Mouse (Mus musculus) gastrocnemius, postnatal 25 days (tissue): ENCODE results near the gene Cd28. TPM values are rescaled to one million over a fixed set of nuclear protein-coding genes. Genes with fewer than 3 reads are reported as not detected.
"Not testable (repeated sequence)": the region's sequence is repeated elsewhere in the genome, so short reads cannot be mapped to it uniquely, and the experiment has no call there.

Source experiments
- DNase-seq: peaks from one replicate; pipeline ENCODE4 v3.0.0; 2022
- total RNA-seq, 2 experiments: library from RNA; stranded (reverse); gene quantifications; 1 replicate in 1 of 2; 2 replicates in 1 of 2; pipeline ENCODE4 v1.2.3; 2021

Gene Cd28
- total RNA-seq, 2 experiments from 2014 or later = 1.2 to 4.0 TPM

DNA sequence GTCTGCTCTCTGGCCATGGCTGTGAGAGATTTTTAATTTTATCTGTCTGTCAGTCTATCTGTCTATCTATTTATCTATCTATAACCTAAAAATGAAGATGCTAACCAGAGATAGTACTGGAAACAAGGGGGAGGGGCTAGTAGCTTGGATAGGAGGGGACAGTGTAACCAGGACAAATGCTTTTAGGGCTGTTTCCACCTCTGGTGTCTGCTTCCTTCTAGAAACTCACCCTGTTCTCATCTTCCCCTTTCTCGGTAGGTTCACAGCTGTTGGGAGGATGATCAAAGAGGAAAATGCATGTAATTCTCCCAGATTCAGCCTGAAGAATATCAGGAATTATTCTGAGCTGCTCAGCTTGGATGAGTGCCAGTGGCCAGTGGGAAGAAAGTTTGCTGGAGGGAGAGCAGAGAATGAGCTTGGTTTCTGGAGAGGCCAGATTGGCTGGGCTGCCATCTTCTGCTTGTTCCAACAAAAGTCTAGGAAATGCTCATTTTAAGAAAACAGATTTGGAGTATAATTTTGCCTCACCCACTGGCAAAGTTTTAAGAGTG lies 83.3 kb downstream of the Cd28 start:
- DNase-seq = no peak

GRCm38 (mm10) chr1:60801210-60801671 lies 84.6 kb downstream of the Cd28 start:
- DNase-seq = no peak

DNA sequence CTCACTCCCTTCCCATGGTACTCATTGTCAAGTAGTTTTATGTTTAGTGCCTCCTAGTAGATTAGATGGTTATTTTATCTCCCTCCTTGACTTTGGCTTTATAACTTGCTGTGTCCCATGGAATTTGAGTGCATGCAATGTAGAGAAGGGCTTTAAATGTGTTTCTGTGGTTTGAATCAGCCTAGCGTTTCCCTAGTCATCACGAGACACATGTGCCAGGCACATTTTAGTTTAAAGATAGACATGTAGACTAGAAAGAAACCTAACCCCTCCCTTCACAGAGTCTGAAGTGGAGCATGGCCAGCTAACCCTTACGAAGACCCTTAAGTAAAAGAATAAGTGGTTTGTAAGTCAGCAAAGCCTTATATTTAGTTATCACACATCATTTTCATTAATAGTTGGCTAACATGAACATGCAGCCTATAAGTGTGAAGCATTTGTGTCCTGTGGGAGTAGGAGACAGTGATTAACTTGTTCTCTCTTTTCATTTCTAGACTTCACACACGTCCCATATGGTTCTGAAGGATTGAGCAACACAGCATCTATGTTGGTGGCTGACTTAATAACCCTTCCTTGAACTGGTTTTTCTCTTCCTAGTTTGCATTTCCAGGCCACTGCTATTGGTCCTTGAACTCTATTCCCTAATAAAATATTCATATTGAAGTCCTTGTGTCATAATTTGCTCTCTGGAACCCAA lies 86.7 kb downstream of the Cd28 start:
- no peak for DNase-seq

GRCm38 (mm10) chr1:60803825-60804696 lies 87.5 kb downstream of the Cd28 start:
- DNase-seq = no peak

GRCm38 (mm10) chr1:60805178-60805577 lies 88.6 kb downstream of the Cd28 start:
- DNase-seq = no peak

DNA sequence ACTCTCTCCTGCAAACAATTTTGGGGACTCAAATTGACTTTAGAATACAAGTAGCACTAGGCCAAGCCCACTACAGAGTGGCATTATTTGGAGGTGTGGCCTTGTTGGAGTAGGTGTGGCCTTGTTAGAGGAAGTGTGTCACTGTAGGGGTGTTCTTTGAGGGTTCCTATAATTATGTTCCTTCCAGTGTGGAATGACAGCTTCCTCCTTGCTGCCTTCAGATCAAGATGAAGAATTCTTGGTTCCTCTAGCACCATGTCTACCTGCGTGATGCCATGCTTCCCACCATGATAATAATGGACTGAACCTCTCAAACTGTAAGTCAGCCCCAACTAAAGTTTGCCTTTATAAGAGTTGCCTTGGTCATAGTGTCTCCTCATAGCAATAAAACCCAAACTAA lies 91.1 kb downstream of the Cd28 start:
- no peak for DNase-seq

DNA sequence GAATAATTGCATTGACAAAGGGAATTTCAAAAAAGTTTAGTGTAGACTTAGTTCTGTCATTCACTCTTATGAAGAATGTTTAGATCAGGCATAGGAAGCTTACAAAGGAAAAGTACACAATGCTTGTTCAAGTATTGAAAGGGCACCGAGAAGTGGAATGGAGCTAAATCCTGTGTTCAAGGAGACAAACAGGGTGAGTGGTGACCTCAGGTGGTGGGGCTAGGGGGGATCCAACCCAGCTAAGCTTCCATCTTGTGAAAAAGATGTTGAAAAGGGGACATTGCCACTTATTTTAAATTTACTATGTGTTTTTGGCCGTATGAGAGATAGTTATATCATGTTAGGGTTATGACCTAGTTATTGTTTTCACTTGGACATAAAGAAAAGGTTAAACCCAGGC lies 91.9 kb downstream of the Cd28 start:
- DNase-seq = no peak

DNA sequence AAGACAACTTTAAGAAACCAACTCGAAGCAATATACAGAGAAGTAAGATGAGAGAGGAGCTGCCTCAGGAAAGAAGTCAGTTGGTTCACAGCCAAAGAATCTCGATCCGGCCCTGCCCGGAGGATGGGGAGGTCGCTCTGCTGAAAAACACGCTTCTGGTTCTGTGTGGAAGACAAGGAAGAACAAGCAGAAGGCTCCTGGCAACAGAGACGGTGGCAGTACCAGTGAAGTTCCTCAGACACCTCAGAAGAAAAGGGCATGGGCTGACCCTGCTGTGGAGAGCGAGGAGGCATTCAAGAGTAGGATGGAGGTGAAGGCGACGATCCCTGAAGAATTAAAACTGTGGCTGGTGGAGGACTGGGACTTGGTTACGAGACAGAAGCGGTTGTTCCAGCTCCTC lies 92.6 kb downstream of the Cd28 start:
- peak; percentile 14 for DNase-seq

GRCm38 (mm10) chr1:60810821-60811220 lies 94.2 kb downstream of the Cd28 start:
- no peak for DNase-seq

DNA sequence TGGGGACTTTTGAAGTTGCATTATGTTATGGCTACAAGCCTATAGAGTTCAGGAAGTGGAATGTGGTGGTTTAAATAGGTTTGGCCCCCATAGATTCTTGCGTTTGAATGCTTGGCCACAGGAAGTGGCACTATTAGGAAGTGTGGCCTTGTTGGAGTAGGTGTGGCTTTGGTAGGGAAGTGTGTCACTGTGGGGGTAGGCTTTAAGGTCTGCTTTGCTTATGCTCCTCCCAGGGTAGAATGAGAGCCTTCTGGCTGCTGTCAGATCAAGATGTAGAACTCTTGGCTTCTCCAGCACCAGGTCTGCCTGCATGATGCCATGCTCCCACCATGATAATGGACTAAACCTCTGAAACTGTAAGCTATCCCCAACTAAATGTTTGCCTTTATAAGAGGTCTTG lies 95.4 kb downstream of the Cd28 start:
- no peak for DNase-seq

GRCm38 (mm10) chr1:60813411-60813810 lies 96.8 kb downstream of the Cd28 start:
- DNase-seq = no peak

DNA sequence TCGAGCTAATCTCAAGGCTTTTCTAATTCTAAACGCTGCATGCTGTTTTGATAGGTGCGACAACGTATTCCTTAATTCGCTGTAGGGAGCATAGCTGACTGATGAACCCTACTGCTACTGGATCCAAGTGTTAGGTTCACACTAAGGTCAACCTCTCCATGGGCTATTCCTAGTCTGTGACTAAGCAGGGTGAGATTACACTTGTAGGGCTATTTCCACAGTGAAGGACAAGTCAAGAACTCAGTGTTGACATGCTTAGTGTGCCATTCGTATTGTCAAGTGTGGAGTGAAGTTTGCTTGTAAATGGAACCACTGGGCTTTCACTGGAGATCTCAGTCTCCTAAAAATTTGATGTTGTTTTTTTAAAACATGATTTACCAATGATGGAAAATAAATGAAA lies 99.3 kb downstream of the Cd28 start:
- peak; percentile 36 for DNase-seq

- DNase-seq = not testable (repeated sequence)
Observed at GRCm38 (mm10) chr1:60818491-60818890, 101.9 kb downstream of the Cd28 start.

- DNase-seq = no peak
Observed at GRCm38 (mm10) chr1:60819993-60820392, 103.4 kb downstream of the Cd28 start.

DNA sequence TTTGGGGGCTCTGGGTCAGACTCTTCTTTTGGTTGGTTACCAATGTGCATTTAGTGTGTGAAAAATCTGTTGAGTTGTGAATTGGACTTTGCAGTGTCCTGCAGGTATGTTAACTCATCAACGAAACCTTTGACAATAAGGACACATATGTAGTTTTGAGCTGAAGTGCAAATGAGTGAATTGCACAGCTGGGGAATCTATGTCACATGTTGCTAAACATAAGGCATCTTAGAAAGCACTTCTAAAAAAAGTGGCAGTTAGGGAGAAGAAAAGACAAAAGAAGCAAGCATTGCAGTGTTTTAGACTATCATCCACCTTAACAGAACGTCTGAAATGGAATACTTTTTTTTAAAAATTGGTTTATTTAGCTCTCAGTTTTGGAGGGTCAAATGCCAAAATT lies 104.4 kb downstream of the Cd28 start:
- no peak for DNase-seq

DNA sequence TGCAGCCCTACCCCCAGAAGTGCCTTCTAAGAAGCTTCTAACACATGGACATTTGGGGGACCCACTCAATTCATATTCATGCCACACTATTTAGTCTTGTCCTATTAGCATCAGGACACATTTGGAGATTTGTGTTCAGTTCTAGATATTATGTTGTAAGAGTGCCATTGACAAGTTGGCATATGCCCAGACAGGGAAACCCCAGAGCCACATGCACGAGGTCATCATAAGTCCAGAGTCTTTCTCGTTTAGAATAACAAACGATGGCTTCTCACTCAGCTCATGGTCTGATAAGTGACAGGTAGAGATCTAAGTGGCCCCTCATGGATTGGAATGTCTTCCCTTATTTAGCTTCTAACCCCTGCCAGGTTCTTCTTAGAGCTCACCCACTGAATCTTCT lies 105.0 kb downstream of the Cd28 start:
- no peak for DNase-seq

Other genes starting within 250 kb of the Cd28 start
- gene Raph1, start 149.7 kb upstream of the Cd28 start, total RNA-seq = 10 to 100 TPM; 21.8 to 23.3 TPM
- not detected for gene Ctla4, start 170.2 kb downstream of the Cd28 start, total RNA-seq